Mouse (Mus musculus) thymus, adult 2 months (tissue): ENCODE data around the gene Schip1. TPM values are rescaled to one million over a fixed set of nuclear protein-coding genes. Genes with fewer than 3 reads are reported as not detected.
A peak's percentile ranks its signal among the peaks of the same experiment; 100 is the strongest.

ENCODE experiments used
- DNase-seq: peaks from one replicate; pipeline ENCODE4 v3.0.0; 2021
- H3K27ac ChIP-seq: fragments of 200-500 bp; 2 replicates; pipeline ENCODE4 v1.5.1; 2012; ENCODE audit warnings: low read length, control low read depth; ENCODE audit not compliant: control insufficient read depth, insufficient read depth
- H3K27me3 ChIP-seq: fragments of 200-500 bp; 2 replicates; pipeline ENCODE4 v1.6.1; 2012; ENCODE audit warnings: mild to moderate bottlenecking, low read length, moderate library complexity, mixed read lengths; ENCODE audit not compliant: control insufficient read depth, insufficient read depth
- H3K36me3 ChIP-seq: fragments of 200-500 bp; 2 replicates; pipeline ENCODE4 v1.6.1; 2012; ENCODE audit warnings: mild to moderate bottlenecking, low read length, moderate library complexity; ENCODE audit not compliant: control insufficient read depth, insufficient read depth
- H3K4me1 ChIP-seq: fragments of 200-500 bp; replicated peaks from 2 replicates; pipeline ENCODE4 v1.6.1; 2012; ENCODE audit warnings: low read length; ENCODE audit not compliant: control insufficient read depth, insufficient read depth
- H3K4me3 ChIP-seq: fragments of 200-500 bp; 2 replicates; pipeline ENCODE4 v1.5.1; 2012; ENCODE audit warnings: mild to moderate bottlenecking, low read length, control low read depth, moderate library complexity; ENCODE audit not compliant: control insufficient read depth, insufficient read depth
- CTCF ChIP-seq: fragments of 200-500 bp; IDR thresholded peaks from 2 replicates; pipeline ENCODE4 v1.5.1; 2012; ENCODE audit warnings: mild to moderate bottlenecking, control low read depth, low read length, moderate library complexity, borderline replicate concordance; ENCODE audit not compliant: control insufficient read depth, poor library complexity, insufficient read depth; ENCODE audit errors: extremely low read depth
- POLR2A ChIP-seq: fragments of 200-500 bp; IDR thresholded peaks from 2 replicates; pipeline ENCODE4 v1.6.1; 2012; ENCODE audit warnings: mild to moderate bottlenecking, low read length, control low read depth, moderate library complexity; ENCODE audit not compliant: control insufficient read depth, poor library complexity, insufficient read depth; ENCODE audit errors: extremely low read depth
- WGBS: fragments of 180-500 bp; shearing (Covaris S2); methylation state at CpG from one replicate; pipeline ENCODE4 v1.1.7; 2018; 5-methylcytosine and 5-hydroxymethylcytosine counted together
- polyA plus RNA-seq: library from polyadenylated mRNA; depleted of rRNA; stranded (reverse); fragments of >200 nt; gene quantifications from 2 replicates; pipeline ENCODE4 v1.2.3, GENCODE M21; 2012

The Schip1 gene
- polyA plus RNA-seq, 1 experiment, result 3.2 TPM

GRCm38 (mm10) chr3:68574565-68574964, 510.0 kb downstream of the Schip1 start:
- no peaks in the 10 kb centered on the region; the same call in 1 of the 2 replicates for H3K4me1 ChIP-seq
- WGBS, result 97% methylated on average over 8 of the region's 8 CpGs

GRCm38 (mm10) chr3:68575636-68576340, 511.2 kb downstream of the Schip1 start:
- TF ChIP-seq CTCF, result no peak
- no peak for TF ChIP-seq POLR2A
- Histone ChIP-seq H3K27me3 (no peaks in the 10 kb centered on the region), H3K27ac (no peak overlapping the region), H3K4me3 (no peak overlapping the region), H3K36me3 (no peaks in the 10 kb centered on the region), H3K4me1 (no peaks in the 10 kb centered on the region; the same call in 1 of the 2 replicates)
- DNase-seq, result no peak
- 95% methylated on average over 10 of the region's 10 CpGs for WGBS

More at GRCm38 (mm10) chr3:68574565-68574964, 510.0 kb downstream of the Schip1 start:
- H3K36me3 ChIP-seq, result no peaks in the 10 kb centered on the region
- H3K27me3 ChIP-seq, result no peaks in the 10 kb centered on the region
- H3K4me3 ChIP-seq, result no peak overlapping the region
- no peak overlapping the region for H3K27ac ChIP-seq
- TF ChIP-seq POLR2A (no peak), CTCF (no peak)
- DNase-seq, result no peak

- no peak overlapping the region for H3K4me3 ChIP-seq
- H3K27ac ChIP-seq, result no peak overlapping the region
- no peak for DNase-seq
- no peaks in the 10 kb centered on the region; the same call in 1 of the 2 replicates for H3K4me1 ChIP-seq
- 89% methylated on average over 7 of the region's 7 CpGs for whole genome bisulfite sequencing
- TF ChIP-seq CTCF, result no peak
- H3K36me3 ChIP-seq, result no peaks in the 10 kb centered on the region
- H3K27me3 ChIP-seq, result no peaks in the 10 kb centered on the region
Measured at GRCm38 (mm10) chr3:68576431-68576830, 511.8 kb downstream of the Schip1 start.

- H3K4me3 ChIP-seq, result no peak overlapping the region
- H3K27ac ChIP-seq, result no peak overlapping the region
- TF ChIP-seq CTCF, result no peak
- TF ChIP-seq POLR2A, result no peak
- no peaks in the 10 kb centered on the region for H3K27me3 ChIP-seq
- no peaks in the 10 kb centered on the region for H3K36me3 ChIP-seq
- H3K4me1 ChIP-seq, result no peaks in the 10 kb centered on the region; the same call in 1 of the 2 replicates
- 94% methylated on average over 5 of the region's 5 CpGs for WGBS
- no peak for DNase-seq
Measured at GRCm38 (mm10) chr3:68576948-68577347, 512.3 kb downstream of the Schip1 start.

- DNase-seq, result no peak
- H3K27ac ChIP-seq, result no peak overlapping the region
- 87% methylated on average over 13 of the region's 13 CpGs for WGBS
- H3K27me3 ChIP-seq, result no peaks in the 10 kb centered on the region
- no peak for TF ChIP-seq POLR2A
- H3K36me3 ChIP-seq, result no peaks in the 10 kb centered on the region
- H3K4me3 ChIP-seq, result no peak overlapping the region
- H3K4me1 ChIP-seq, result no peaks in the 10 kb centered on the region
Measured at GRCm38 (mm10) chr3:68581591-68581990, 517.0 kb downstream of the Schip1 start.

- WGBS, result 89% methylated on average over 12 of the region's 12 CpGs
- Histone ChIP-seq H3K4me1 (no peaks in the 10 kb centered on the region), H3K4me3 (no peak overlapping the region), H3K27me3 (no peaks in the 10 kb centered on the region), H3K36me3 (no peaks in the 10 kb centered on the region), H3K27ac (no peak overlapping the region)
- TF ChIP-seq CTCF, result no peak
- TF ChIP-seq POLR2A, result no peak
- DNase-seq, result peak; percentile 5
Measured at GRCm38 (mm10) chr3:68582103-68582740, 517.6 kb downstream of the Schip1 start.

GRCm38 (mm10) chr3:68583031-68583693, 518.6 kb downstream of the Schip1 start:
- Histone ChIP-seq H3K4me1 (no peaks in the 10 kb centered on the region), H3K27me3 (no peaks in the 10 kb centered on the region), H3K36me3 (no peaks in the 10 kb centered on the region), H3K27ac (no peak overlapping the region), H3K4me3 (no peak overlapping the region)
- WGBS, result 88% methylated on average over 14 of the region's 14 CpGs
- no peak for TF ChIP-seq POLR2A
- no peak for TF ChIP-seq CTCF
- no peak for DNase-seq
